Mouse (Mus musculus): ENCODE measurements around the gene Sugct. TPM values are rescaled to one million over a fixed set of nuclear protein-coding genes. Genes with fewer than 3 reads are reported as not detected.

Gene Sugct
- polyA plus RNA-seq, 1 experiment from 2014 or later = 3.8 TPM

GRCm38 (mm10) chr13:16964823-16965475 is 730.4 kb downstream of the Sugct start:
- DNase-seq (ENCODE audit: low spot score) = no peak
- no peaks in the 10 kb centered on the region for H3K27me3 ChIP-seq (replicated peaks; ENCODE audit: low read depth, poor library complexity, severe bottlenecking)
- 82% methylated on average over 4 of the region's 4 CpGs for WGBS
- no peak overlapping the region for H3K4me3 ChIP-seq
- no peaks in the 10 kb centered on the region for H3K9me3 ChIP-seq
- H3K4me1 ChIP-seq = no peaks in the 10 kb centered on the region
- H3K27ac ChIP-seq (replicated peaks) = no peak overlapping the region
- H3K36me3 ChIP-seq (replicated peaks) = no peaks in the 10 kb centered on the region

- Histone ChIP-seq H3K36me3 (replicated peaks) (no peaks in the 10 kb centered on the region), H3K27ac (replicated peaks) (no peak overlapping the region), H3K4me3 (no peak overlapping the region), H3K4me1 (no peaks in the 10 kb centered on the region), H3K9me3 (no peaks in the 10 kb centered on the region), H3K27me3 (replicated peaks; ENCODE audit: low read depth, poor library complexity, severe bottlenecking) (no peaks in the 10 kb centered on the region)
- 63% methylated on average over 4 of the region's 4 CpGs for WGBS
- no peak for DNase-seq (ENCODE audit: low spot score)
Measured at GRCm38 (mm10) chr13:16952045-16952444, 743.3 kb downstream of the Sugct start.

GRCm38 (mm10) chr13:16939466-16939811 is 755.9 kb downstream of the Sugct start:
- no peak overlapping the region for H3K4me3 ChIP-seq
- H3K27ac ChIP-seq (replicated peaks) = no peak overlapping the region
- no peaks in the 10 kb centered on the region for H3K36me3 ChIP-seq (replicated peaks)
- 87% methylated on average over 5 of the region's 5 CpGs for WGBS
- H3K9me3 ChIP-seq = no peaks in the 10 kb centered on the region
- H3K4me1 ChIP-seq = no peaks in the 10 kb centered on the region
- DNase-seq (ENCODE audit: low spot score) = no peak
- H3K27me3 ChIP-seq (replicated peaks; ENCODE audit: low read depth, poor library complexity, severe bottlenecking) = no peaks in the 10 kb centered on the region

- H3K4me1 ChIP-seq = no peaks in the 10 kb centered on the region
- no peak overlapping the region for H3K4me3 ChIP-seq
- DNase-seq (ENCODE audit: low spot score) = no peak
- WGBS = 92% methylated on average over 12 of the region's 12 CpGs
- H3K27me3 ChIP-seq (replicated peaks; ENCODE audit: low read depth, poor library complexity, severe bottlenecking) = no peaks in the 10 kb centered on the region
- no peak overlapping the region for H3K27ac ChIP-seq (replicated peaks)
- H3K9me3 ChIP-seq = no peaks in the 10 kb centered on the region
- H3K36me3 ChIP-seq (replicated peaks) = no peaks in the 10 kb centered on the region
Measured at GRCm38 (mm10) chr13:16938552-16939465, 756.5 kb downstream of the Sugct start.

GRCm38 (mm10) chr13:16937422-16938202 is 757.7 kb downstream of the Sugct start:
- Histone ChIP-seq H3K36me3 (replicated peaks) (no peaks in the 10 kb centered on the region), H3K4me3 (no peak overlapping the region), H3K4me1 (no peaks in the 10 kb centered on the region), H3K27me3 (replicated peaks; ENCODE audit: low read depth, poor library complexity, severe bottlenecking) (no peaks in the 10 kb centered on the region), H3K9me3 (no peaks in the 10 kb centered on the region), H3K27ac (replicated peaks) (no peak overlapping the region)
- no peak for DNase-seq (ENCODE audit: low spot score)
- WGBS = 86% methylated on average over 11 of the region's 11 CpGs

GRCm38 (mm10) chr13:16935029-16935428 is 760.3 kb downstream of the Sugct start:
- no peak overlapping the region for H3K4me3 ChIP-seq
- 71% methylated on average over 1 of the region's 1 CpGs for WGBS
- no peaks in the 10 kb centered on the region for H3K27me3 ChIP-seq (replicated peaks; ENCODE audit: low read depth, poor library complexity, severe bottlenecking)
- H3K36me3 ChIP-seq (replicated peaks) = no peaks in the 10 kb centered on the region
- H3K9me3 ChIP-seq = no peaks in the 10 kb centered on the region
- H3K27ac ChIP-seq (replicated peaks) = no peak overlapping the region
- no peaks in the 10 kb centered on the region for H3K4me1 ChIP-seq
- no peak for DNase-seq (ENCODE audit: low spot score)

- Histone ChIP-seq H3K9me3 (no peaks in the 10 kb centered on the region), H3K4me3 (no peak overlapping the region), H3K36me3 (replicated peaks) (no peaks in the 10 kb centered on the region), H3K4me1 (no peaks in the 10 kb centered on the region), H3K27me3 (replicated peaks; ENCODE audit: low read depth, poor library complexity, severe bottlenecking) (no peaks in the 10 kb centered on the region), H3K27ac (replicated peaks) (no peak overlapping the region)
- no peak for DNase-seq (ENCODE audit: low spot score)
- WGBS = 92% methylated on average over 4 of the region's 4 CpGs
Measured at GRCm38 (mm10) chr13:16933600-16933999, 761.8 kb downstream of the Sugct start.

GRCm38 (mm10) chr13:16921305-16921704 is 774.0 kb downstream of the Sugct start:
- no peak overlapping the region for H3K4me3 ChIP-seq
- DNase-seq (ENCODE audit: low spot score) = no peak
- no peaks in the 10 kb centered on the region for H3K4me1 ChIP-seq
- H3K9me3 ChIP-seq = no peaks in the 10 kb centered on the region
- no peak overlapping the region for H3K27ac ChIP-seq (replicated peaks)
- H3K36me3 ChIP-seq (replicated peaks) = no peaks in the 10 kb centered on the region
- H3K27me3 ChIP-seq (replicated peaks; ENCODE audit: low read depth, poor library complexity, severe bottlenecking) = no peaks in the 10 kb centered on the region
- WGBS = 36% methylated on average over 4 of the region's 4 CpGs

- no peak overlapping the region for H3K4me3 ChIP-seq
- no peaks in the 10 kb centered on the region for H3K27me3 ChIP-seq (replicated peaks; ENCODE audit: low read depth, poor library complexity, severe bottlenecking)
- H3K36me3 ChIP-seq (replicated peaks) = no peaks in the 10 kb centered on the region
- no peak for DNase-seq (ENCODE audit: low spot score)
- H3K27ac ChIP-seq (replicated peaks) = no peak overlapping the region
- H3K9me3 ChIP-seq = no peaks in the 10 kb centered on the region
- H3K4me1 ChIP-seq = no peaks in the 10 kb centered on the region
Measured at GRCm38 (mm10) chr13:16915697-16916096, 779.7 kb downstream of the Sugct start.

GRCm38 (mm10) chr13:16912214-16912613 is 783.1 kb downstream of the Sugct start:
- no peaks in the 10 kb centered on the region for H3K4me1 ChIP-seq
- no peaks in the 10 kb centered on the region for H3K9me3 ChIP-seq
- H3K4me3 ChIP-seq = no peak overlapping the region
- H3K36me3 ChIP-seq (replicated peaks) = no peaks in the 10 kb centered on the region
- no peaks in the 10 kb centered on the region for H3K27me3 ChIP-seq (replicated peaks; ENCODE audit: low read depth, poor library complexity, severe bottlenecking)
- no peak for DNase-seq (ENCODE audit: low spot score)
- H3K27ac ChIP-seq (replicated peaks) = no peak overlapping the region

- H3K9me3 ChIP-seq = no peaks in the 10 kb centered on the region
- H3K4me1 ChIP-seq = no peaks in the 10 kb centered on the region
- DNase-seq (ENCODE audit: low spot score) = no peak
- H3K27ac ChIP-seq (replicated peaks) = no peak overlapping the region
- WGBS = 93% methylated on average over 1 of the region's 1 CpGs
- no peaks in the 10 kb centered on the region for H3K36me3 ChIP-seq (replicated peaks)
- no peaks in the 10 kb centered on the region for H3K27me3 ChIP-seq (replicated peaks; ENCODE audit: low read depth, poor library complexity, severe bottlenecking)
- H3K4me3 ChIP-seq = no peak overlapping the region
Measured at GRCm38 (mm10) chr13:16906974-16907373, 788.4 kb downstream of the Sugct start.

- WGBS = 92% methylated on average over 4 of the region's 4 CpGs
- no peaks in the 10 kb centered on the region for H3K36me3 ChIP-seq (replicated peaks)
- H3K4me1 ChIP-seq = no peaks in the 10 kb centered on the region
- no peaks in the 10 kb centered on the region for H3K9me3 ChIP-seq
- no peaks in the 10 kb centered on the region for H3K27me3 ChIP-seq (replicated peaks; ENCODE audit: low read depth, poor library complexity, severe bottlenecking)
- no peak overlapping the region for H3K4me3 ChIP-seq
- no peak overlapping the region for H3K27ac ChIP-seq (replicated peaks)
- no peak for DNase-seq (ENCODE audit: low spot score)
Measured at GRCm38 (mm10) chr13:16901424-16901823, 793.9 kb downstream of the Sugct start.
